Mouse (Mus musculus): ENCODE data around the gene Tomm5. TPM values are rescaled to one million over a fixed set of nuclear protein-coding genes. Genes with fewer than 3 reads are reported as not detected.

The Tomm5 gene
- polyA plus RNA-seq, 1 experiment from 2014 or later: 176 TPM

DNA sequence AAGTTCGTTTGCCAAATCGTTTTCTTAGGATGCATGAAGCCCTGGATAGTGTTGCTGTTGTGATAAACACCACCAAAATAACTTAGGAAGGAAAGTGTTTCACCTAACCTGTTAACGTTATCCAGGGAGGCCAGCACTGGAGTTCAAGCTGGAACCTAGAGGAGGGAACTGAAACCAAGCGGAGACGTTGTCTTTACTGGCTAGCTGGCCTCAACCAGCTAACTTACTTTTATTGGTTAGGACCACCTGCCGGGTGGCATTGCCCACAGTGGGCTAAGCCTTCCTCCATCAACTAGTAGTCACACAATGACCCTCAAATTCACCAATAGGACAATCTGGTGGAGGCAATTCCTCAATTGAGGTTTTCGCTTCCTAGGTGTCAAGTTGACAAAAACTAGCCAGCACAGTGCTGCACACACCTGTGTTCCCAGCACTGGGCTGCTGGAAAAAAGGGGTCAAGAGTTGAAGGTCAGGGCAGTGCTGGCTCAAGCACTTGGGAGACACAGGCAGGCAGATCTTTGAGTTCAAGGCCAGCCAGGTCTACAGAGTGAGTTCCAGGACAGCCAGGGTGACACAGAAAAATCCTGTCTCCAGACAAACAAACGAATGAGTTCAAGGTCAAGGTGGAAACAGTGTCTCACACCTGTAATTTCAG is 669 bp upstream of the Tomm5 start:
- no peak overlapping the region for H3K9ac ChIP-seq (ENCODE audit: low read length)
- peak overlapping the region; percentile 71; the same call in 1 of the 2 replicates for H3K4me3 ChIP-seq (ENCODE audit: low read depth, low read length)
- no peaks in the 10 kb centered on the region for H3K27me3 ChIP-seq (replicated peaks; ENCODE audit: control insufficient read depth, insufficient read depth, low read length)
- no peaks in the 10 kb centered on the region for H3K9me3 ChIP-seq (replicated peaks; ENCODE audit: control insufficient read depth, low read length)
- H3K36me3 ChIP-seq (ENCODE audit: control insufficient read depth, insufficient read depth, low read length): peaks cover 14% of the 10 kb centered on the region
- DNase-seq (ENCODE audit: low spot score) (no peak), ATAC-seq (peak; percentile 2; the same call in 1 of the 2 replicates)
- no peak overlapping the region for H3K27ac ChIP-seq (ENCODE audit: low read depth, low read length)
- peaks cover 5% of the 10 kb centered on the region; the same call in 1 of the 2 replicates for H3K4me1 ChIP-seq (ENCODE audit: control insufficient read depth, insufficient read depth, low read length)
- WGBS: 67% methylated on average over 8 of the region's 8 CpGs
- H3K4me2 ChIP-seq (ENCODE audit: low read length): peak overlapping the region; percentile 76; the same call in 1 of the 2 replicates

DNA sequence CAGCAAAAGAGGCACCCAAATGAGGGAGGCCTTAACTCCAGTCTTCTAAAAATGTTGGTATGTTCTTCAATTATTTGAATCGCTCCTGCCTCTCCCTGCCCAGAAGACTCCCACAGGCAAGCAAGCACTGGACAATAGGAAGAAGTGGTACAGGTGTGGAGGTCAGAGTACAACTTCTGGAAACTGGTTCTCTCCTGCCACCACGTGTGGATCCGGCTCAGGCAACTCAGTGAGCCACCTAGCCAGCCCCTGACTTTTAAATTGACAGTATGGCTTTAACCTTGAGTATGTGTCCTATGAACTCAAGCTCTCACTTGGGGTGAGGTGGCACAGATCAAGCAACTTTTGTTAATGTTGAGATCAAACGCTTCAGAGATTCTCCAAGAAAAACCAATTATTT is 848 bp downstream of the Tomm5 start:
- Histone ChIP-seq H3K9ac (ENCODE audit: low read length) (peak overlapping the region; percentile 89), H3K9me3 (replicated peaks; ENCODE audit: control insufficient read depth, low read length) (no peaks in the 10 kb centered on the region), H3K36me3 (ENCODE audit: control insufficient read depth, insufficient read depth, low read length) (peaks cover 25% of the 10 kb centered on the region), H3K27ac (ENCODE audit: low read depth, low read length) (no peak overlapping the region), H3K4me2 (ENCODE audit: low read length) (peak overlapping the region; percentile 76), H3K4me3 (ENCODE audit: low read depth, low read length) (peak overlapping the region; percentile 71), H3K27me3 (replicated peaks; ENCODE audit: control insufficient read depth, insufficient read depth, low read length) (no peaks in the 10 kb centered on the region), H3K4me1 (ENCODE audit: control insufficient read depth, insufficient read depth, low read length) (peaks cover 5% of the 10 kb centered on the region; the same call in 1 of the 2 replicates)
- 5% methylated on average over 4 of the region's 4 CpGs for WGBS
- ATAC-seq: no peak
- DNase-seq (ENCODE audit: low spot score): no peak

DNA sequence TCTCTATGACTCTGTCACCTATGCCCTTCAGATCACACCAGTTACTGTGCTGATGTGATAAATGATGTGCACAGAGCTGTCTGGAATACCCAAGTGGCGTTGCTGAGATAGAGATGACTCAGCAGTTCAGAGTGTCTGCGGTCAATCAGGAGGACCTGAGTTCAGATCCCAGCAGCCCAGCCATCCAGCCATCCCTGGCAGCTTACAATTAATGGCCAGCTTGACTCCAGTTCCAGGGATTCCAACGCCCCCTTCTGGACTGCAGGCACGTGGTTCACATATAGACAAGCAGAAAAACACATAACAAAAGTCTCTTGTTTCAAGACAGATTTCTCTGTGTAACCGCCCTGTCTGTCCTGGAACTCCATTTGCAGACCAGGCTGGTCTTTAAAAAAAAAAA is 1.5 kb downstream of the Tomm5 start:
- Histone ChIP-seq H3K4me2 (ENCODE audit: low read length) (peak overlapping the region; percentile 76; the same call in 1 of the 2 replicates), H3K4me3 (ENCODE audit: low read depth, low read length) (peak overlapping the region; percentile 71; the same call in 1 of the 2 replicates), H3K9ac (ENCODE audit: low read length) (no peak overlapping the region), H3K27me3 (replicated peaks; ENCODE audit: control insufficient read depth, insufficient read depth, low read length) (no peaks in the 10 kb centered on the region), H3K36me3 (ENCODE audit: control insufficient read depth, insufficient read depth, low read length) (peaks cover 28% of the 10 kb centered on the region), H3K9me3 (replicated peaks; ENCODE audit: control insufficient read depth, low read length) (no peaks in the 10 kb centered on the region), H3K27ac (ENCODE audit: low read depth, low read length) (no peak overlapping the region), H3K4me1 (ENCODE audit: control insufficient read depth, insufficient read depth, low read length) (peaks cover 5% of the 10 kb centered on the region; the same call in 1 of the 2 replicates)
- DNase-seq (ENCODE audit: low spot score): no peak
- no peak for ATAC-seq
- 77% methylated on average over 5 of the region's 5 CpGs for WGBS

DNA sequence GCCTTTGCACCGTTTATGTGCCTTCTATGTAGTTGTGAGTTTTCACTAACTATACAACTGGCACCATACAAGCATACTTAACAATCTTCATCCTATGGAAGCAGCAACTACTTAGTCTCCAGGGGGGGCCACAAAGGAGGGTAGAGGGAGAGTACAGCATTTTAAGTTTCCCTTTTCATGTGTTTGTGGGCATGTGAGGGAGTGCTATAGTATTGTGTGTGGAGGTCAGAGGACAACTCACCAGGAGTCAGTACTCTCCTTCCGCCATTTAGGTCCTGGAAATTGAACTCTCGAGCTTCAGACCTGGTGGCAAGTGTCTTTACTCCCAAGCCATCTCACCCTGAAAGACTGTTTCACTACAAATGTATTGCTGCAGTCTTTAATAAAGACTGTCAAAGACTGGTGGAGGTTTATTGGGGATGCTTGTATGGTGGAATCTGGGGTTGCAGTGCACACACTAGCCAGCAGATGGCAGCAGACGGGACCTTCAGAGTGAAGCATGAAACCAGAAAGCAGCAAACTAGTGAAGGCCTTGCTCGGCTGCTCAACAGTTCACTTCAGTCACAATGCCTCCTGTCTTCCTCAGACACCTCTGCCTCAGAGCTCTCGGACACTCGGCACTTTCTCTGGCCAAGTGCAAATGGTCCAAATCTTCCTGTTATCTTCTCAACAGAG is 10.6 kb downstream of the Tomm5 start:
- H3K4me3 ChIP-seq (ENCODE audit: low read depth, low read length): no peak overlapping the region
- no peak overlapping the region for H3K9ac ChIP-seq (ENCODE audit: low read length)
- 0 out of 2 replicates have a peak, but pooled peaks cover 15% of the 10 kb centered on the region for H3K36me3 ChIP-seq (ENCODE audit: control insufficient read depth, insufficient read depth, low read length)
- H3K9me3 ChIP-seq (replicated peaks; ENCODE audit: control insufficient read depth, low read length): no peaks in the 10 kb centered on the region
- no peaks in the 10 kb centered on the region for H3K4me1 ChIP-seq (ENCODE audit: control insufficient read depth, insufficient read depth, low read length)
- ATAC-seq (no peak), DNase-seq (ENCODE audit: low spot score) (peak; percentile 89)
- 23% methylated on average over 7 of the region's 7 CpGs for WGBS
- H3K27me3 ChIP-seq (replicated peaks; ENCODE audit: control insufficient read depth, insufficient read depth, low read length): no peaks in the 10 kb centered on the region
- no peak overlapping the region for H3K4me2 ChIP-seq (ENCODE audit: low read length)
- no peak overlapping the region for H3K27ac ChIP-seq (ENCODE audit: low read depth, low read length)

DNA sequence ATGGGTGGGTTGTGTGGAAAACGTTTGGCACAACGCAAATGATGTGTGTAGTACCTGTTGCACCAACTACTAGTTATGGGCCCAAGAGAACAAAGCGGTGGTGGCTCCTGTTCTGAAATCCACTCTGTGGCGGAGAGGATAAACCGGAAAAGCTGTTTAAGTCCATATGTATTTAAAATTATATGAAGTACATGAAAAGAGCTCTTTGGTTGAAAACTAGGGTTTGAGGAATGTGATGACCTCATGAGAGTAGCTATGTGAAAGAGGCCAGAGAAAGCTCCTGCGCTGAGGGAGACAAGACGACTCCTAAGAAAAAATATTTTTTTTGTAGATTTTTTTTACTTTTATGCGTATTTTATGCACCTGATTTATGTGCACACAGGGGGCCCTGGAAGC is 23.0 kb downstream of the Tomm5 start:
- ATAC-seq: no peak

DNA sequence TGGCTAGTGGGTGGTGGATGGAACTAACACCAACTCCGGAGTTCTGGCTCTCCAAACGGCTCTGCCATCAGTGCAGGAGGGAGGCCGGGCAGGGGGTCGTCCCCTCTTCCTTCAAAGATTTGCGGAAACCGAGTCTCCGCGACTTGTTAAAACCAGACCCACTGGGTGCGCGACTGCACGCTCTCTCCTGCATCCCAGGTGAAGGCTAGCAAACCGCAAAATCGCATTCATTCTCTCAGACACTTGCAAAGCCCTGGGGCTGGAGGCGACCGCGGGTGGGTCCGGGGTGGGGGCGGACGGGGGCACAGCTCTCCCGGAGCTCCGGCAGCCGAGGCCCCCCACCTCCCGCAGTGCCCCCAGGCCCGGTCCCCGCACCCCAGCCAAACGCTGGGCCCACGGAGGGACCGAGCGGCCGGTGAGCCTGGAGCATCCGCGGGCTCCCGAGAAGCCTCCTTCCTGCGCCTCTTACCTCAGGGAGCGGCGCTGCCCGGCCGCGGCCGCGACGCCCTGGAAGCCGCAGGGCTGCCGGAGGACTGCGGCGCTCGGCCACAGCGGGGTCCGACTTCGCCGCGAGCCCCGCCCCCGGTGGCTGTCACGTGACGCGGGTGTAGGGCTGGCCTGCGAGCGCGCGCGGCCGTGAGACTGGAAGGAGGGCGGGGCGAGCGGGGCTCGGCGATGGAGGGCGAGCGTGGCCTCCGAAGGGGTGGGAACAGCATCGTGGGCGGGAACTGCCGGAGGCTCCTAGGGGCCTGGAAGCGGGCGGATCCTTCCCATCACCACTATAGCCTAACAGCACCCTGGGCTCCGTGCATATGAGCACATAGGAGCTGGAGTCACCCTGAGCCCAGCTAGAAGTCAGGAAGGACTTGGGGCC is 23.7 kb downstream of the Tomm5 start, which contains the start of gene Fbxo10:
TSS of gene Fbxo10 (minus strand) at position 584 of the 874 bp plus-strand sequence.
- peaks cover 7% of the 10 kb centered on the region; the same call in 1 of the 2 replicates for H3K4me1 ChIP-seq (ENCODE audit: control insufficient read depth, insufficient read depth, low read length)
- peak within 1 kb of the TSS; percentile 90 for H3K4me3 ChIP-seq (ENCODE audit: low read depth, low read length)
- no peaks in the 10 kb centered on the region for H3K36me3 ChIP-seq (ENCODE audit: control insufficient read depth, insufficient read depth, low read length)
- H3K27me3 ChIP-seq (replicated peaks; ENCODE audit: control insufficient read depth, insufficient read depth, low read length): no peaks in the 10 kb centered on the region
- ATAC-seq: peak; percentile 92
- peak; percentile 95 for DNase-seq (ENCODE audit: low spot score)
- under 1% methylated on average over 67 of the region's 77 CpGs for WGBS
- peak within 1 kb of the TSS; percentile 94 for H3K9ac ChIP-seq (ENCODE audit: low read length)
- peak within 1 kb of the TSS; percentile 82 for H3K27ac ChIP-seq (ENCODE audit: low read depth, low read length)
- H3K4me2 ChIP-seq (ENCODE audit: low read length): peak within 1 kb of the TSS; percentile 71
- no peaks in the 10 kb centered on the region for H3K9me3 ChIP-seq (replicated peaks; ENCODE audit: control insufficient read depth, low read length)

More for the DNA sequence above, 23.0 kb downstream of the Tomm5 start:
- Histone ChIP-seq H3K4me1 (ENCODE audit: control insufficient read depth, insufficient read depth, low read length) (peaks cover 7% of the 10 kb centered on the region; the same call in 1 of the 2 replicates), H3K9ac (ENCODE audit: low read length) (peak overlapping the region; percentile 94), H3K36me3 (ENCODE audit: control insufficient read depth, insufficient read depth, low read length) (no peaks in the 10 kb centered on the region), H3K27me3 (replicated peaks; ENCODE audit: control insufficient read depth, insufficient read depth, low read length) (no peaks in the 10 kb centered on the region), H3K4me2 (ENCODE audit: low read length) (peak overlapping the region; percentile 71), H3K4me3 (ENCODE audit: low read depth, low read length) (peak overlapping the region; percentile 90), H3K27ac (ENCODE audit: low read depth, low read length) (peak overlapping the region; percentile 10; the same call in 1 of the 2 replicates), H3K9me3 (replicated peaks; ENCODE audit: control insufficient read depth, low read length) (no peaks in the 10 kb centered on the region)
- WGBS: 43% methylated on average over 8 of the region's 8 CpGs
- no peak for DNase-seq (ENCODE audit: low spot score)

DNA sequence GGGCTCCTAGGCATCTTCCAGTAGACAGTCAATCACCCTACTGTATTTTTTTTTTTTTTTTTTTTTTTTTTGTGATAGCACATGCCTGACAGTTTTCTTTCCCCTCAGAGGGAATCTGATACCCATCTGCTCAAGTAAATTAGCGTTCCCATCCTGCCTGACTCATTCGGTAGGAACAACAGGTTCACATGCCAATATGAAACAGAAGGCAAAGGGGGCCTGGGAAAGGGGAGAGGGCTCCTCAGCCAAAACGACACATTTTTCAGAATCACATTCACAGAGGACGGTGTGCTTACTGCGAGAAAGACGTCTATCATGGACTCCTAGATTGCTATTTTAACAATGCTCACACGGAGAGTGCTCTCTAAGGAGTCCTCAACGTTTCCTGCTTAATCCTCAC is 24.4 kb downstream of the Tomm5 start:
- peak overlapping the region; percentile 94 for H3K9ac ChIP-seq (ENCODE audit: low read length)
- 2% methylated on average over 8 of the region's 8 CpGs for WGBS
- peak; percentile 13; the same call in 1 of the 2 replicates for ATAC-seq
- H3K27me3 ChIP-seq (replicated peaks; ENCODE audit: control insufficient read depth, insufficient read depth, low read length): no peaks in the 10 kb centered on the region
- H3K27ac ChIP-seq (ENCODE audit: low read depth, low read length): peak overlapping the region; percentile 82; the same call in 1 of the 2 replicates
- H3K4me1 ChIP-seq (ENCODE audit: control insufficient read depth, insufficient read depth, low read length): peaks cover 7% of the 10 kb centered on the region; the same call in 1 of the 2 replicates
- peak; percentile 87 for DNase-seq (ENCODE audit: low spot score)
- H3K36me3 ChIP-seq (ENCODE audit: control insufficient read depth, insufficient read depth, low read length): no peaks in the 10 kb centered on the region
- H3K9me3 ChIP-seq (replicated peaks; ENCODE audit: control insufficient read depth, low read length): no peaks in the 10 kb centered on the region
- peak overlapping the region; percentile 71 for H3K4me2 ChIP-seq (ENCODE audit: low read length)
- peak overlapping the region; percentile 90 for H3K4me3 ChIP-seq (ENCODE audit: low read depth, low read length)

DNA sequence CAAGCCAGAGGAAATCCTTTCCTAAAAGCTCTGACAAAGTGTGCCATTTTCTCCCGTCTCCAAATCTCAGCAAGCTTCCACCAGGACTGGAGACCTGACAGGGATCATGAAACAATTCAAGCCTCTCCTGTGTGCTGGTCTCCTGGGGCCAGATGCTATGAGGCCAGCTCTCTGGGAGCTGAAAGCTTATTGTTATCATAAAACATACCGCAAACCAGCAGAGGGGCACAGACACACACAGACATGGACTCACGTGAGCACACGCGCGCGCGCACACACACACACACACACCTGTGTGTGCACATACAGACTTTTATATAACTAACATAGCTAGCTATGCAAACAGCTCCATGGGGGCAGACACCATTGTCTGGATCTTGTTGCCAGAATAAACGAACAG is 25.0 kb downstream of the Tomm5 start:
- WGBS: 68% methylated on average over 9 of the region's 9 CpGs
- Histone ChIP-seq H3K36me3 (ENCODE audit: control insufficient read depth, insufficient read depth, low read length) (no peaks in the 10 kb centered on the region), H3K4me1 (ENCODE audit: control insufficient read depth, insufficient read depth, low read length) (peaks cover 7% of the 10 kb centered on the region; the same call in 1 of the 2 replicates), H3K9me3 (replicated peaks; ENCODE audit: control insufficient read depth, low read length) (no peaks in the 10 kb centered on the region), H3K27ac (ENCODE audit: low read depth, low read length) (peak overlapping the region; percentile 77), H3K4me3 (ENCODE audit: low read depth, low read length) (peak overlapping the region; percentile 90), H3K27me3 (replicated peaks; ENCODE audit: control insufficient read depth, insufficient read depth, low read length) (no peaks in the 10 kb centered on the region), H3K4me2 (ENCODE audit: low read length) (peak overlapping the region; percentile 71), H3K9ac (ENCODE audit: low read length) (peak overlapping the region; percentile 94)
- ATAC-seq: no peak
- peak; percentile 27 for DNase-seq (ENCODE audit: low spot score)

Data from forebrain, embryonic 14.5 days (tissue).